In genomic region chr11:89092714-89093113, GRCm38 (mm10) we compare ENCODE assay signal across 10 mouse cellular contexts. TPM values are rescaled to one million over a fixed set of nuclear protein-coding genes. Genes with fewer than 3 reads are reported as not detected.
DNase-seq lines count a peak whose midpoint lies in the region; ATAC-seq and TF ChIP-seq lines count a peak whose summit lies in the region.
"Had no signal": no experiment of that assay in that cellular context is flagged by ENCODE, and none has a peak within 500 bp of the region (broad histone marks: within the 10 kb centered on the region; RNA-seq: fewer than 3 reads in every experiment).

No protein-coding gene starts in this region.

- peak; percentile 71 for ATAC-seq in neutrophil, adult 5-6 weeks (ENCODE audit: extremely low read depth, insufficient number of reproducible peaks, low FRiP score, poor library complexity, severe bottlenecking)
- ATAC-seq: Patski had no signal

- no peaks in the 10 kb centered on the region for H3K79me2 ChIP-seq in heart, adult 2 months (replicated peaks; ENCODE audit: control insufficient read depth, insufficient read depth, low read length)

- 20% methylated on average over 9 of the region's 9 CpGs for WGBS in heart, adult 2 months
- WGBS in heart, embryonic 10.5 days, result 79% methylated on average over 9 of the region's 9 CpGs

- no peak overlapping the region for H3K4me3 ChIP-seq in heart, adult 2 months
- no peak overlapping the region for H3K4me3 ChIP-seq in heart, embryonic 10.5 days
- H3K4me3 ChIP-seq in layer of hippocampus, adult 2 months, result no peak overlapping the region
- H3K4me3 ChIP-seq: limb, embryonic 15.5 days had no signal

- DNase-seq in heart, adult 2 months, result peak; percentile 61 to 68
- DNase-seq in heart, embryonic 10.5 days (ENCODE audit: low spot score), result no peak
- DNase-seq in NIH3T3 (ENCODE audit: low read depth), result peak; percentile 34
- peak; percentile 23 to 32 for DNase-seq in kidney, adult 8-10 months
- no peak for DNase-seq in yolk sac, embryonic 10.5 days (ENCODE audit: low spot score)
- DNase-seq in layer of hippocampus, adult 2 months (ENCODE audit: low spot score in 2 of 2), result no peak
- DNase-seq in right cerebral cortex, postnatal 4 days, result no peak

- TF ChIP-seq POLR2A in heart, adult 2 months (IDR thresholded peaks at IDR 0.05; ENCODE audit: insufficient read depth, low read depth, low read length), result no peak

- H3K9ac ChIP-seq in heart, adult 2 months (ENCODE audit: low read depth, low read length), result no peak overlapping the region
- H3K9ac ChIP-seq: limb, embryonic 15.5 days had no signal

- TF ChIP-seq EP300 in heart, adult 2 months (IDR thresholded peaks at IDR 0.05; ENCODE audit: insufficient read depth, low read depth, low read length), result no peak

- no peaks in the 10 kb centered on the region for H3K27me3 ChIP-seq in heart, adult 2 months (ENCODE audit: control insufficient read depth, insufficient read depth, low read length)
- H3K27me3 ChIP-seq in heart, embryonic 10.5 days (ENCODE audit: insufficient read depth, poor library complexity, severe bottlenecking), result no peaks in the 10 kb centered on the region
- H3K27me3 ChIP-seq: limb, embryonic 15.5 days; Patski had no signal

- no peak for TF ChIP-seq CTCF in heart, adult 2 months (IDR thresholded peaks at IDR 0.05)
- no peak for TF ChIP-seq CTCF in layer of hippocampus, adult 2 months (conservative IDR thresholded peaks at IDR 0.05)

- intact Hi-C loops in heart, adult 2 months (cut with DNase I), result no loop called here

- no peaks in the 10 kb centered on the region for H3K9me3 ChIP-seq in heart, embryonic 10.5 days
- H3K9me3 ChIP-seq: limb, embryonic 15.5 days had no signal

- no peaks in the 10 kb centered on the region for H3K36me3 ChIP-seq in heart, adult 2 months (ENCODE audit: control insufficient read depth, insufficient read depth, low read length)
- no peaks in the 10 kb centered on the region for H3K36me3 ChIP-seq in heart, embryonic 10.5 days
- H3K36me3 ChIP-seq: limb, embryonic 15.5 days had no signal

- no peaks in the 10 kb centered on the region for H3K4me1 ChIP-seq in heart, adult 2 months (ENCODE audit: control insufficient read depth, insufficient read depth, low read length)
- H3K4me1 ChIP-seq in heart, embryonic 10.5 days, result no peaks in the 10 kb centered on the region
- H3K4me1 ChIP-seq: limb, embryonic 15.5 days had no signal

- H3K27ac ChIP-seq in heart, adult 2 months, result no peak overlapping the region
- H3K27ac ChIP-seq in heart, embryonic 10.5 days, result no peak overlapping the region
- H3K27ac ChIP-seq in layer of hippocampus, adult 2 months, result no peak overlapping the region
- H3K27ac ChIP-seq: limb, embryonic 15.5 days had no signal

RNA-seq across cellular contexts. Expression of gene Gm525, which starts 19.1 kb away (rescaled TPM):
- total RNA-seq in heart, adult 2 months (2021), result not detected
- polyA plus RNA-seq in heart, adult 2 months (2012; rRNA removed), result 0.27 TPM in 1 of 2 replicates, not detected in the other
- not detected in 2 replicates for polyA plus RNA-seq in heart, embryonic 10.5 days (2016; fragmentation: Nextera tagmentation; extraction: Ambion mirVana)
- not detected in 2 replicates for total RNA-seq in neutrophil, adult 5-6 weeks (2017)
- total RNA-seq in layer of hippocampus, adult 2 months (2021), result not detected
- polyA plus RNA-seq: Patski had no signal

RNA-seq across cellular contexts. Expression of gene Dgke, which starts 26.1 kb away (rescaled TPM):
- total RNA-seq in heart, adult 2 months (2021), result 10 to 100 TPM in 1 of 2 experiments, 1 to 10 TPM in 1; 9.3 to 12.4 TPM
- polyA plus RNA-seq in heart, adult 2 months (2012; rRNA removed), result 5.6 and 8.2 TPM in 2 replicates
- polyA plus RNA-seq in heart, embryonic 10.5 days (2016; fragmentation: Nextera tagmentation; extraction: Ambion mirVana), result 5.3 and 8.1 TPM in 2 replicates
- total RNA-seq in neutrophil, adult 5-6 weeks (2017), result 9.7 and 9.9 TPM in 2 replicates
- total RNA-seq in layer of hippocampus, adult 2 months (2021), result 10 to 100 TPM; 49.5 to 49.7 TPM

Comparison
In these comparisons a context has a peak if more than half of its experiments do, and no peak if none do; other contexts are left out.
1. DNase-seq: peak in heart, adult 2 months (2 of 2), NIH3T3 (single experiment) and kidney, adult 8-10 months (2 of 2); none in heart, embryonic 10.5 days (single experiment), yolk sac, embryonic 10.5 days (single experiment), layer of hippocampus, adult 2 months (0 of 2) and right cerebral cortex, postnatal 4 days (single experiment).